In genomic region chr10:111506101-111506925, GRCm38 (mm10) we compare ENCODE assay signal across 8 mouse cellular contexts. TPM values are rescaled to one million over a fixed set of nuclear protein-coding genes. Genes with fewer than 3 reads are reported as not detected.
DNase-seq lines count a peak whose midpoint lies in the region; ATAC-seq lines count a peak whose summit lies in the region.

TSS of gene Phlda1 (plus strand) at chr10:111506286.

- H3K4me3 ChIP-seq in megakaryocyte, embryonic 14.5 days (replicated peaks), result peak within 1 kb of the TSS; percentile 98

- peaks cover 11% of the 10 kb centered on the region for H3K36me3 ChIP-seq in megakaryocyte, embryonic 14.5 days (replicated peaks; ENCODE audit: low read length)

- DNase-seq in ZHBTc4 (ENCODE audit: low read depth, low spot score), result peak; percentile 88
- peak; percentile 89 to 92 for DNase-seq in gastrocnemius, adult 8-10 months (ENCODE audit: low spot score in 2 of 2)
- DNase-seq in hindlimb bud, embryonic 11.5 days (ENCODE audit: extremely low spot score, low read depth, low spot score), result peak; percentile 41
- peak; percentile 88 to 89 for DNase-seq in left cerebral cortex, adult 8-10 months (ENCODE audit: low spot score in 2 of 2)
- peak; percentile 95 to 96 for DNase-seq in right cerebral cortex, postnatal 10 days (ENCODE audit: low spot score in 2 of 2)
- DNase-seq in urinary bladder, postnatal 25 days (ENCODE audit: low spot score), result peak; percentile 97

- no peaks in the 10 kb centered on the region for H3K27me3 ChIP-seq in megakaryocyte, embryonic 14.5 days (replicated peaks)

- peaks cover 69% of the 10 kb centered on the region for H3K4me1 ChIP-seq in megakaryocyte, embryonic 14.5 days

- no peaks in the 10 kb centered on the region for H3K9me3 ChIP-seq in megakaryocyte, embryonic 14.5 days

- peak; percentile 75 for ATAC-seq in common myeloid progenitor, adult 5-6 weeks (replicated peaks; ENCODE audit: low read depth, poor library complexity, severe bottlenecking)

RNA-seq across cellular contexts. Expression of gene Phlda1, which starts in this region (rescaled TPM):
- 0.49 and 1.9 TPM in 2 replicates for total RNA-seq in common myeloid progenitor, adult 5-6 weeks (2017)
- 1 to 10 TPM; 2.4 to 3.9 (median 3.6) TPM for total RNA-seq in gastrocnemius, adult 8-10 months (2022)
- 10 to 100 TPM; 24.1 to 31.4 (median 25.1) TPM for total RNA-seq in left cerebral cortex, adult 8-10 months (2022)
- 91.0 and 259 TPM in 2 replicates for polyA plus RNA-seq in megakaryocyte, embryonic 14.5 days (2012; ENCODE audit: insufficient read depth, low replicate concordance)

Comparison
In these comparisons a context has a peak if more than half of its experiments do, and no peak if none do; other contexts are left out.
1. Peak in every context shown above with its lines: DNase-seq, ATAC-seq and H3K4me3 ChIP-seq.
2. DNase-seq: peak in every context shown above with its lines; median percentile 97 in urinary bladder, postnatal 25 days; 96 in right cerebral cortex, postnatal 10 days; 90 in gastrocnemius, adult 8-10 months; 88 in left cerebral cortex, adult 8-10 months; 88 in ZHBTc4; 41 in hindlimb bud, embryonic 11.5 days.